Mouse (Mus musculus): ENCODE measurements at regions not wholly inside any gene's neighbourhood (a gene's known extent, or its start where the extent isn't known, plus 50 kb on each side); places are given as distances from the start of the nearest gene placed in this dataset.

DNA sequence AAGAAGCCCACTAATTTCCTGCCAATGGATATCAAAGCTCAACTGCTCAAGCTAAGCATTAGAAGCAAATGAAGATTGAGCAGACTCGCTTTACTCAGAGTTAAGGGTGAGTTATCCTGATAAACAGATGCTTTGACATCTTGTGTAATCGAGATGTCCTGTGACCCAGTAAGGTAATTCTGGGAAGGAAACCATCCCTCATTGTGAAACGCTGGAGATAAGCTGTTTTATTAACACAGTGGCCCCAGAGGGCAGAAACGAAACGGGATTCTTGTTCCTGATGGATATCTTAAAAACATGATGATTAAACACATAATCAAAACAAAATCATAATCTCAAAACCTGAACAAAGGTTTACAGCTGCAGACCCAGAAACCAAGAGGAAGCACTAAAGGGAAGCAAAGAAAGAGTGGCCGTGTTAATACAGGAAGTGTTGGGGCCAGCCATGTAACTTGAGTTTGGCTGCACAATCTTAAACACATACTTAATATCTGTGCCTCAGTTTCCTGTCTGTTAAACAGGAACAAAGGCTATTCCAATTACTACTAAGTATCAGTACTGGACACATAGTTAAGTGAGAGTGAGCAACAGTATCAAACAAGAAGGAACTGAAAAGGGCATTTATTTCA, 184.2 kb downstream of the Gm12728 start:
- 58% methylated on average over 6 of the region's 6 CpGs for WGBS
- no peak overlapping the region for H3K4me3 ChIP-seq (replicated peaks; ENCODE audit: low read length)
- H3K9me3 ChIP-seq (ENCODE audit: control insufficient read depth, low read length) = no peaks in the 10 kb centered on the region
- H3K4me2 ChIP-seq (replicated peaks; ENCODE audit: low read depth, low read length, severe bottlenecking) = no peak overlapping the region
- no peak overlapping the region for H3K9ac ChIP-seq (ENCODE audit: low read depth, low read length, severe bottlenecking)
- ATAC-seq (ENCODE audit: low FRiP score, low read depth) (no peak), DNase-seq (ENCODE audit: low spot score) (no peak)
- no peak overlapping the region for H3K27ac ChIP-seq (replicated peaks; ENCODE audit: low read depth, low read length)
- H3K27me3 ChIP-seq (ENCODE audit: control insufficient read depth, insufficient read depth, low read length) = no peaks in the 10 kb centered on the region
- peaks cover 13% of the 10 kb centered on the region for H3K4me1 ChIP-seq (ENCODE audit: control insufficient read depth, insufficient read depth, low read length)
- no peak for TF ChIP-seq POLR2A (IDR thresholded peaks at IDR 0.05; ENCODE audit: borderline replicate concordance, extremely low read depth, insufficient read depth, insufficient read length)
- H3K36me3 ChIP-seq (ENCODE audit: control insufficient read depth, insufficient read depth, low read length) = no peaks in the 10 kb centered on the region

GRCm38 (mm10) chr4:105974948-105975347, 185.3 kb downstream of the Gm12728 start:
- H3K4me1 ChIP-seq (ENCODE audit: control insufficient read depth, insufficient read depth, low read length) = peaks cover 5% of the 10 kb centered on the region; the same call in 1 of the 2 replicates
- no peaks in the 10 kb centered on the region for H3K27me3 ChIP-seq (ENCODE audit: control insufficient read depth, insufficient read depth, low read length)
- H3K27ac ChIP-seq (replicated peaks; ENCODE audit: low read depth, low read length) = no peak overlapping the region
- no peaks in the 10 kb centered on the region for H3K9me3 ChIP-seq (ENCODE audit: control insufficient read depth, low read length)
- TF ChIP-seq POLR2A (IDR thresholded peaks at IDR 0.05; ENCODE audit: borderline replicate concordance, extremely low read depth, insufficient read depth, insufficient read length) = no peak
- WGBS = 58% methylated on average over 4 of the region's 4 CpGs
- no peak overlapping the region for H3K4me3 ChIP-seq (replicated peaks; ENCODE audit: low read length)
- ATAC-seq (ENCODE audit: low FRiP score, low read depth) (no peak), DNase-seq (ENCODE audit: low spot score) (no peak)
- no peak overlapping the region for H3K4me2 ChIP-seq (replicated peaks; ENCODE audit: low read depth, low read length, severe bottlenecking)
- no peaks in the 10 kb centered on the region for H3K36me3 ChIP-seq (ENCODE audit: control insufficient read depth, insufficient read depth, low read length)
- H3K9ac ChIP-seq (ENCODE audit: low read depth, low read length, severe bottlenecking) = no peak overlapping the region

DNA sequence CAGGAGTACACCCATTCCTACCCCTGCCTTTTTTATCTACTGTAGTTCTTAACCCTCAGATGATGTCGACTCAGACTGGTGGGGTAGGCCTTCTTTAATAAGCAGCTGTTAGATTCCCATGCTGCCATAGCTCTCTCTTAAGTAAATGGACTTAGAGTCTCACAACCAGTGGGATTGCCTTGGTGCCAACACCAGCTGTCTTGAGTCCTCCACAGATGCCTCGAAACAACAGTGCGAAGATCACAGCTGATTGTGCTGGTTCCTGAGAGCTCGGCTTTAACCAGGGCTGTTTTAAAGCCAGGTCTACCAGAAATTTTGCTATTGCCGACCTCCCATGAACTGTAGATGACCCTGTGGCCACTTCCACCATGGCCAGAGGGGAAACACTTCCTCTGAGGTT, 189.4 kb downstream of the Gm12728 start:
- H3K36me3 ChIP-seq (ENCODE audit: control insufficient read depth, insufficient read depth, low read length) = no peaks in the 10 kb centered on the region
- no peak overlapping the region for H3K4me3 ChIP-seq (replicated peaks; ENCODE audit: low read length)
- ATAC-seq (ENCODE audit: low FRiP score, low read depth) (no peak), DNase-seq (ENCODE audit: low spot score) (no peak)
- H3K27ac ChIP-seq (replicated peaks; ENCODE audit: low read depth, low read length) = no peak overlapping the region
- H3K9me3 ChIP-seq (ENCODE audit: control insufficient read depth, low read length) = no peaks in the 10 kb centered on the region
- H3K9ac ChIP-seq (ENCODE audit: low read depth, low read length, severe bottlenecking) = no peak overlapping the region
- H3K4me1 ChIP-seq (ENCODE audit: control insufficient read depth, insufficient read depth, low read length) = peaks cover 18% of the 10 kb centered on the region
- TF ChIP-seq POLR2A (IDR thresholded peaks at IDR 0.05; ENCODE audit: borderline replicate concordance, extremely low read depth, insufficient read depth, insufficient read length) = no peak
- H3K4me2 ChIP-seq (replicated peaks; ENCODE audit: low read depth, low read length, severe bottlenecking) = no peak overlapping the region
- 87% methylated on average over 5 of the region's 5 CpGs for WGBS
- no peaks in the 10 kb centered on the region for H3K27me3 ChIP-seq (ENCODE audit: control insufficient read depth, insufficient read depth, low read length)

GRCm38 (mm10) chr4:105983018-105983417, 193.3 kb downstream of the Gm12728 start:
- no peak for TF ChIP-seq POLR2A (IDR thresholded peaks at IDR 0.05; ENCODE audit: borderline replicate concordance, extremely low read depth, insufficient read depth, insufficient read length)
- no peak overlapping the region for H3K4me3 ChIP-seq (replicated peaks; ENCODE audit: low read length)
- 44% methylated on average over 1 of the region's 1 CpGs for WGBS
- DNase-seq (ENCODE audit: low spot score) = no peak
- H3K36me3 ChIP-seq (ENCODE audit: control insufficient read depth, insufficient read depth, low read length) = no peaks in the 10 kb centered on the region
- H3K27me3 ChIP-seq (ENCODE audit: control insufficient read depth, insufficient read depth, low read length) = no peaks in the 10 kb centered on the region
- no peak for ATAC-seq (ENCODE audit: low FRiP score, low read depth)
- H3K27ac ChIP-seq (replicated peaks; ENCODE audit: low read depth, low read length) = no peak overlapping the region
- H3K4me2 ChIP-seq (replicated peaks; ENCODE audit: low read depth, low read length, severe bottlenecking) = no peak overlapping the region
- H3K4me1 ChIP-seq (ENCODE audit: control insufficient read depth, insufficient read depth, low read length) = peaks cover 18% of the 10 kb centered on the region
- no peaks in the 10 kb centered on the region for H3K9me3 ChIP-seq (ENCODE audit: control insufficient read depth, low read length)
- no peak overlapping the region for H3K9ac ChIP-seq (ENCODE audit: low read depth, low read length, severe bottlenecking)

- no peak overlapping the region for H3K27ac ChIP-seq (replicated peaks; ENCODE audit: low read depth, low read length)
- H3K4me2 ChIP-seq (replicated peaks; ENCODE audit: low read depth, low read length, severe bottlenecking) = no peak overlapping the region
- H3K9me3 ChIP-seq (ENCODE audit: control insufficient read depth, low read length) = no peaks in the 10 kb centered on the region
- H3K4me1 ChIP-seq (ENCODE audit: control insufficient read depth, insufficient read depth, low read length) = peaks cover 12% of the 10 kb centered on the region
- 71% methylated on average over 5 of the region's 5 CpGs for WGBS
- no peaks in the 10 kb centered on the region for H3K36me3 ChIP-seq (ENCODE audit: control insufficient read depth, insufficient read depth, low read length)
- TF ChIP-seq POLR2A (IDR thresholded peaks at IDR 0.05; ENCODE audit: borderline replicate concordance, extremely low read depth, insufficient read depth, insufficient read length) = no peak
- no peak for DNase-seq (ENCODE audit: low spot score)
- H3K27me3 ChIP-seq (ENCODE audit: control insufficient read depth, insufficient read depth, low read length) = no peaks in the 10 kb centered on the region
- no peak for ATAC-seq (ENCODE audit: low FRiP score, low read depth)
- H3K9ac ChIP-seq (ENCODE audit: low read depth, low read length, severe bottlenecking) = no peak overlapping the region
- H3K4me3 ChIP-seq (replicated peaks; ENCODE audit: low read length) = no peak overlapping the region
Measured at GRCm38 (mm10) chr4:105987963-105988602, 198.4 kb downstream of the Gm12728 start.
